Mouse (Mus musculus): Measurements from ENCODE around the gene Pnmt. TPM values are rescaled to one million over a fixed set of nuclear protein-coding genes. Genes with fewer than 3 reads are reported as not detected.
A peak's percentile ranks its signal among the peaks of the same experiment; 100 is the strongest.

Pnmt gene
- polyA plus RNA-seq, 1 experiment from 2014 or later = 3.5 TPM

GRCm38 (mm10) chr11:98349308-98349707, 36.9 kb upstream of the Pnmt start:
- no peak for TF ChIP-seq CTCF (IDR thresholded peaks at IDR 0.05; ENCODE audit: low read depth)
- peak overlapping the region; percentile 42; the same call in 1 of the 2 replicates for H3K4me3 ChIP-seq (replicated peaks; ENCODE audit: low read depth, low read length)
- no peak for ATAC-seq (replicated peaks; ENCODE audit: low FRiP score, low read depth)
- WGBS = 17% methylated on average over 9 of the region's 9 CpGs
- H3K9me3 ChIP-seq (replicated peaks; ENCODE audit: low read length) = no peaks in the 10 kb centered on the region
- 0 out of 2 replicates have a peak overlapping the region, but pooled peaks have one; percentile 5 for H3K9ac ChIP-seq (ENCODE audit: low read depth, low read length)
- H3K27ac ChIP-seq = no peak overlapping the region
- H3K4me2 ChIP-seq (ENCODE audit: low read length) = peak overlapping the region; percentile 93
- DNase-seq (ENCODE audit: low spot score) = no peak
- H3K27me3 ChIP-seq (ENCODE audit: insufficient read depth, low read length) = peaks cover 37% of the 10 kb centered on the region
- peaks cover 9% of the 10 kb centered on the region; the same call in 1 of the 2 replicates for H3K4me1 ChIP-seq (replicated peaks; ENCODE audit: insufficient read depth, low read length)
- no peaks in the 10 kb centered on the region for H3K36me3 ChIP-seq (ENCODE audit: insufficient read depth, low read length)

GRCm38 (mm10) chr11:98352272-98352990, 33.8 kb upstream of the Pnmt start:
- Histone ChIP-seq H3K9ac (ENCODE audit: low read depth, low read length) (no peak overlapping the region), H3K9me3 (replicated peaks; ENCODE audit: low read length) (no peaks in the 10 kb centered on the region), H3K4me3 (replicated peaks; ENCODE audit: low read depth, low read length) (no peak overlapping the region), H3K27me3 (ENCODE audit: insufficient read depth, low read length) (peaks cover 23% of the 10 kb centered on the region), H3K36me3 (ENCODE audit: insufficient read depth, low read length) (no peaks in the 10 kb centered on the region), H3K4me1 (replicated peaks; ENCODE audit: insufficient read depth, low read length) (peaks cover 13% of the 10 kb centered on the region), H3K4me2 (ENCODE audit: low read length) (no peak overlapping the region), H3K27ac (no peak overlapping the region)
- TF ChIP-seq CTCF (IDR thresholded peaks at IDR 0.05; ENCODE audit: low read depth) = no peak
- 73% methylated on average over 18 of the region's 18 CpGs for WGBS
- no peak for DNase-seq (ENCODE audit: low spot score)
- no peak for ATAC-seq (replicated peaks; ENCODE audit: low FRiP score, low read depth)

- ATAC-seq (replicated peaks; ENCODE audit: low FRiP score, low read depth) (no peak), DNase-seq (ENCODE audit: low spot score) (no peak)
- Histone ChIP-seq H3K36me3 (ENCODE audit: insufficient read depth, low read length) (no peaks in the 10 kb centered on the region), H3K9me3 (replicated peaks; ENCODE audit: low read length) (no peaks in the 10 kb centered on the region), H3K27me3 (ENCODE audit: insufficient read depth, low read length) (peaks cover 19% of the 10 kb centered on the region), H3K9ac (ENCODE audit: low read depth, low read length) (no peak overlapping the region), H3K27ac (no peak overlapping the region), H3K4me2 (ENCODE audit: low read length) (no peak overlapping the region), H3K4me1 (replicated peaks; ENCODE audit: insufficient read depth, low read length) (peaks cover 9% of the 10 kb centered on the region), H3K4me3 (replicated peaks; ENCODE audit: low read depth, low read length) (no peak overlapping the region)
- 20% methylated on average over 8 of the region's 8 CpGs for WGBS
- TF ChIP-seq CTCF (IDR thresholded peaks at IDR 0.05; ENCODE audit: low read depth) = no peak
Observed at GRCm38 (mm10) chr11:98353651-98354211, 32.5 kb upstream of the Pnmt start.

- H3K27me3 ChIP-seq (ENCODE audit: insufficient read depth, low read length) = peaks cover 16% of the 10 kb centered on the region
- H3K27ac ChIP-seq = no peak overlapping the region
- H3K4me1 ChIP-seq (replicated peaks; ENCODE audit: insufficient read depth, low read length) = peaks cover 13% of the 10 kb centered on the region
- H3K4me3 ChIP-seq (replicated peaks; ENCODE audit: low read depth, low read length) = no peak overlapping the region
- no peak for ATAC-seq (replicated peaks; ENCODE audit: low FRiP score, low read depth)
- DNase-seq (ENCODE audit: low spot score) = no peak
- no peak for TF ChIP-seq CTCF (IDR thresholded peaks at IDR 0.05; ENCODE audit: low read depth)
- no peaks in the 10 kb centered on the region for H3K9me3 ChIP-seq (replicated peaks; ENCODE audit: low read length)
- H3K4me2 ChIP-seq (ENCODE audit: low read length) = no peak overlapping the region
- WGBS = 65% methylated on average over 14 of the region's 14 CpGs
- H3K36me3 ChIP-seq (ENCODE audit: insufficient read depth, low read length) = no peaks in the 10 kb centered on the region
- H3K9ac ChIP-seq (ENCODE audit: low read depth, low read length) = no peak overlapping the region
Observed at GRCm38 (mm10) chr11:98354445-98354844, 31.8 kb upstream of the Pnmt start.

DNA sequence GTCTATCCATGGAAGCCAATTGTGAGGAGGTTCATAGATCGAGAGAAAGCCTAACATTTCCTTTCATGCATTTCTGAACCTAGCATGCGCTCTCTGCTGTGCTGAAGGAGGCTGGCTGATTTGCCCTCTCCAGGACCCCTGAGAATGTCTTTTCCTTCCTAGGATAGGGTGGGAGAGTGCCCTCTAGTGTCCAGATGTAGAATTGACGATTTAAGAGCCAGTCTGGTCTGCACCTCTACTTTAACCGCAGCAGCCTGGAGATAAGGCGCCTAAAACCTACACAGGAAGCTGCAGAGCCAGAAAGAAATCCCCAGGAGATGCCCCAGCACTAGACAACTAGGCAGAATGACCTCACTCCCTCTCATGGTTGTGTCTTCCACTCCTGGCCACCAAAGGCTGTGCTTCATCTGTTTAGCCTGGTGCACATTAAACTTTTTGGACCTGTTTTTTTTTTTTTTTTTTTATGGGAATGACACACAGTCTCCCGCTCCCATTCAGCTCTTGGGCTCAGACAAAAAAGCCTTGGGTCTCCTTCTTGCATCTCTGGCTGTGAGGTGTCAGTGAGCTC, 30.4 kb upstream of the Pnmt start:
- Histone ChIP-seq H3K9ac (ENCODE audit: low read depth, low read length) (no peak overlapping the region), H3K27ac (no peak overlapping the region), H3K4me1 (replicated peaks; ENCODE audit: insufficient read depth, low read length) (peaks cover 18% of the 10 kb centered on the region), H3K4me2 (ENCODE audit: low read length) (no peak overlapping the region), H3K36me3 (ENCODE audit: insufficient read depth, low read length) (no peaks in the 10 kb centered on the region), H3K9me3 (replicated peaks; ENCODE audit: low read length) (no peaks in the 10 kb centered on the region), H3K27me3 (ENCODE audit: insufficient read depth, low read length) (peaks cover 4% of the 10 kb centered on the region; the same call in 1 of the 2 replicates), H3K4me3 (replicated peaks; ENCODE audit: low read depth, low read length) (no peak overlapping the region)
- TF ChIP-seq CTCF (IDR thresholded peaks at IDR 0.05; ENCODE audit: low read depth) = peak; percentile 92
- ATAC-seq (replicated peaks; ENCODE audit: low FRiP score, low read depth) = no peak
- WGBS = 4% methylated on average over 6 of the region's 6 CpGs
- DNase-seq (ENCODE audit: low spot score) = peak; percentile 95

DNA sequence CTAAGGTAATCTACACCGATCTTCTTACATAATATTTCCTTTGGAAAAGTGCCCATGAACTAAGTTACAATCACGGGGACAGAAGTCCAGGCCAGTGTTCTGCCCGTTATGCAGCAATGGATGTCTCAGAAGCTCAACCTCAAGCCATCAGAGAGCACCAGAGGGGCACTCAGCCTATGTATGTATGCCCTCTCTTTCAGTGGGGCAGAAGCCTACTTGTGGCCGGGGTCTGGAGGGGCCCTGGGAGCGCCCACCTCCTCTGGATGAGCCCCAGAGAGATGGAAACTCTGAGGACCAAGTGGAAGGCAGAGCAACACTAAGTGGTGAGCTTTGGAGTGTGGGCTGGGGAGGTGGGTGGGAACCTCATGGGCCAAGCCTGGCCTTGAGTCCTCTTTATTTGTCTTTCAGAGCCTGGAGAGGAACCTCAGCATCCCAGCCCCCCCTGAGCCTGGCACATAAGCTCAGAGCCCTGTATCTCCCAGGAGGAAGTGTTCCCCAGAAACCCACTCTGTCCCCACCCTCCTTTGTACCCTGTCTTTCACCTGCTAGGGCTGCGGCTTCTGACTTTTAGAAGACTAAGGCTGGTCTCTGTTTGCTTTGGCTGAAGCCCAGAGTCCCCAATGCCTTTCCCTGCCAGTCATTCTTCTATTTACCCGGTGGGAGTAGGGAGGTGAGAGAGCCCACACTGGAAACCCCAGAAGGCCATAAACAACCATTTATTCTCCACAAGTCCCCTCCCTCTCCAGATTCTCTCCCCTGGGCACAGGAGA, 29.4 kb upstream of the Pnmt start:
- ATAC-seq (replicated peaks; ENCODE audit: low FRiP score, low read depth) (no peak), DNase-seq (ENCODE audit: low spot score) (no peak)
- Histone ChIP-seq H3K36me3 (ENCODE audit: insufficient read depth, low read length) (no peaks in the 10 kb centered on the region), H3K27me3 (ENCODE audit: insufficient read depth, low read length) (no peaks in the 10 kb centered on the region), H3K4me2 (ENCODE audit: low read length) (peak overlapping the region; percentile 76), H3K27ac (peak overlapping the region; percentile 97), H3K4me1 (replicated peaks; ENCODE audit: insufficient read depth, low read length) (peaks cover 28% of the 10 kb centered on the region), H3K4me3 (replicated peaks; ENCODE audit: low read depth, low read length) (no peak overlapping the region), H3K9me3 (replicated peaks; ENCODE audit: low read length) (no peaks in the 10 kb centered on the region), H3K9ac (ENCODE audit: low read depth, low read length) (no peak overlapping the region)
- TF ChIP-seq CTCF (IDR thresholded peaks at IDR 0.05; ENCODE audit: low read depth) = no peak
- 53% methylated on average over 7 of the region's 7 CpGs for WGBS

Data from kidney, postnatal 0 days (tissue).